Mouse (Mus musculus) CH12.LX (cell line): Measurements from ENCODE around the gene Peli1.

Experiments used
- ETS1 ChIP-seq: conservative IDR thresholded peaks from 2 replicates; pipeline ENCODE4 v1.6.1; 2012; ENCODE audit warnings: low read depth, mild to moderate bottlenecking, inconsistent platforms, low read length, improper control_type of control experiment, moderate library complexity
- GABPA ChIP-seq: IDR thresholded peaks from 2 replicates; pipeline ENCODE4 v1.6.1; 2012; ENCODE audit warnings: low read depth, low read length, improper control_type of control experiment, inconsistent platforms; ENCODE audit not compliant: insufficient replicate concordance
- POLR2A ChIP-seq: IDR thresholded peaks from 2 replicates; pipeline ENCODE4 v1.6.1; 2011; ENCODE audit warnings: low read depth, mild to moderate bottlenecking, improper control_type of control experiment, low read length
- SMC3 ChIP-seq: IDR thresholded peaks from 2 replicates; pipeline ENCODE4 v1.6.1; 2011; ENCODE audit warnings: low read depth, low read length, improper control_type of control experiment
- ZC3H11A ChIP-seq: IDR thresholded peaks from 2 replicates; pipeline ENCODE4 v1.6.1; 2012; ENCODE audit warnings: low read depth, mild to moderate bottlenecking, inconsistent platforms, low read length, improper control_type of control experiment

- no peak for TF ChIP-seq POLR2A
- no peak for TF ChIP-seq ZC3H11A
- no peak for TF ChIP-seq SMC3
- TF ChIP-seq ETS1 = peak; percentile 27; the same call in 1 of the 2 replicates
- TF ChIP-seq GABPA = no peak
Measured at GRCm38 (mm10) chr11:21178998-21179645, 88.0 kb downstream of the Peli1 start.
